Mouse (Mus musculus) lung, postnatal 25 days (tissue): ENCODE measurements around the gene Lipa.

Experiments
- DNase-seq: peaks from one replicate; pipeline ENCODE4 v3.0.0; 2022; ENCODE audit warnings: low spot score

Gene Lipa

DNA sequence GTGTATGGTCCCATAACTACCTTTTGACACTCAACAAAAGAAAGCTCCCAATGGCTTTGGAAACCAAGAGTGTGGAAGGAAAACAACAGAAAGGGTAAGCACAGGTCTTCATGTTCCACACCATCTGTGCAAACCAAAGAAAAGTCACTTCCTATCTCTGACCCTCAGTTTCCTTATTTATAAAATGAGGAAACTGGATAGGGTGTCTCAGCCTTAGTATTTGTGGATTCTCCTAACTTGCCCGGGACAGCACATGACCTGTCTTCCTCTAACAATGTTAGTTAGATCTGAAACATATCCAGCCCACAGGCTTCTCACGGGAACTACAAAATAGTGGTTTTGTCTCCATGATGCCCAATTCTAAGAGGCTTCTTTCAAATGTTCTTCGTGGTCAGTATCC is 62.8 kb downstream of the Lipa start:
- DNase-seq = no peak

DNA sequence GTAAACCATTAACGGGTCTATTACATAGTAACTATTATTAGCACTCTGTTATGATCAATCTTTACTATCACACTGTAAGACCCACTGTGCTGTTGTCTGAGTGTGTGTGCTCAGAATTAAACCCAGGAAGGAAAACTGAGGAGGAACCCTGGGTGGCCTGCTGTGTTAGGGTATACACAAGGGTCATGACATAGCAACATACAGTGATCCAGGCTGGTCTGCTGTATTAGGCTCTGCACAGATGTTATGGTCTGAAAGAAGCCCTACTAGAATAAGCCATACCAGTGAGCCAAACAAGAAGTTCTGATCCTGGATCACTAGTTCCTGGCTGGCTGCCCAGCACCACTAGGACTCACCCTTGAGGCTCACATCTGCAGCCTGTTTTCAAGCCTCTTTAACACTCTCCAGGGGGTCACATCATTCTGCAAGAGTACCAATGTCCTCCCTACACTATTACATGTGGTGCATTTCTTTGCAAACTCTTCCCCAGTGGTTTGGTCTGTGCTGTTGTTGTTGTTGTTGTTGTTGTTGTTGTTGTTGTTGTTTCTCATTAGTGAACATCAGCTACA is 65.7 kb downstream of the Lipa start:
- no peak for DNase-seq

DNA sequence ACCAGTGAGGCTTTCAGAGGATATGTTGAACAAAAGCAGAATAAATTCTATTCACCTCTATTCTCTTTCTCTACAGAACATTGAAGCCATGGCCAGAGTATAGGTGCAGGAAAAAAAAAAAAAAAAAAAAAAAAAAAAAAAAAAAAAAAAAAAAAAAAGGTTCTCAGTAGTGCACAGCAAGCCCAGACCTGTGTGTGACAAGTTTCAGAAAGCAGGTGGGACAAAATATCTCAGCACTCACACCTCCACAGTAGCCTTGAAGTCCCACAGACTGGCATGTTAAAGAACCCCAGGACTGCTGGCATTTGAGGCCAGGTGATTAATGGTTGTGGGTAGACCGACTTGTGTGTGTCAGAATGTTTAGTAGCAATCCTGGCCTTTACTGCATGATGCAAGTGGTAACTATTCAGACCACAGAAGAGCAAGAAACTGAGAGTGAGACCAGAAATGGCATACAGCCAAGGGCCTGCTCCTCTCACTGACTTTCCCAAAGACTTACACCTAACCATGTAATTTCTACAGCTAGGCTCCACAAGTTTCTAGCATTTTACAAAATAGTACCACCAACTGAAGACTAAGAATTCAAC is 76.4 kb downstream of the Lipa start:
- no peak for DNase-seq

DNA sequence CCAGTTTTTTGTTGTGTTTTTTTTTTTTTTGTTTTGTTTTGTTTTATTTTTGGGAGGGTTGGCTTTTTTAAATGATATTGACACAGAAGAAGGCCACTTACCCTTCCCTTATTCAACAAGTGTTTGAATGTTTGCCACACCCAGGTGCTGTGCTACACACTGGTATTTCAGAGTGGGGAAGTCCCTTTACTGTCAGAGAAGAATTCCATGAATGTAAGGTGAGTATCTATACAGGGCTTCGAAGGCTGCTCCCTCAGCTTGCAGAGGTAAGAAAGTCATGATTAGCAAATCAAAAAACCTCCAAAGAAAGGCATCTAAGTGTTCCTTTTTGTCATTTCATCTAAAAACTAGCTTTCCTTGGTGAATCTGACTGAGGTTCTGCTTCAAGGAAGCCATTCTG is 78.4 kb downstream of the Lipa start:
- no peak for DNase-seq

DNA sequence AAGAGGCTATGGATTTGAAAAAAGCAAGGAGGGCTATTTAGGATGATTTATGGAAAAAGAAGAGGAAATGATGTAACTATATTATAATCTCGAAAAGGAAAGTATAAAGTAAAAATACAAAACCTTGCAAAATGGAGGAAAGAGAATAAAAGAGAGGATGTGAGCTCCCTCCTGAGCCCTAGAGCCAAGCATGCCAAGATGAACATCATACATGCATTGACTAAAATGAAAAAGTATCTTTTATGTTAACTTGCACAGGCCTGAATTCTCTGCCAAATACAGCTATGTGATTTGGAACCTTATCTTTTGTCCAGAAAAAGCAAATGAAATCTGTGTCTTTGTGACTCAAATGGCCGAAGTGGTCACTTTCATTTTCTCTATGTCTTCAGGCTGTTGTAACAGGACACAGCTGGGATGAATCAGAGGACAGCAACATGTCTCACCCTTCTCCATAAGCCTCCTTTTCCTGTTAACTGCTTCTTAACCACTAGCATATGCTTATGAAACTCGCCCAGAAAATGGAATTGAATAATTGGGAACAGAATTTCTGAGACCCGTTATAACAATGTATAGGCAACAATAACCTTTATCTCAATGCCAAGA is 81.8 kb downstream of the Lipa start:
- peak; percentile 59 for DNase-seq

DNA sequence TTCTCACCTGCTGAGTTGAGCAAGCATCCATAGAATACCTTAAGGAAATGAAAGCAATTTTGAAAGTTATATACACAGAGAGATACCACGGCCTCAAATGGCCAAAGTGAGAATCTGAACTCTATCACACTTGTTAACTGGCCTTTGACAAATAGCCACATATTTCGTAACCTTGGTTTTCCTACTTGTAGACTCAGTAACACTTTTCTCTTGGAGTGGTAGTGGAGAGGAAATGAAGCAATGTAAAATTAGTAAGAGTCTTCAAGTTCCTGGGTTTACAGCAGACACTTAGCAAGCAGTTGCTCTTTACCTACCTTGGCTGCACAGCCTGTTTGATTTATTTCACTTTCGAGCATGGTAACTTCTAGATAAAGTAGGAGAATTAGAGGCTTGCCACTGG is 82.5 kb downstream of the Lipa start:
- peak; percentile 57 for DNase-seq
